Mouse (Mus musculus): Measurements from ENCODE around the gene Gucd1. TPM values are rescaled to one million over a fixed set of nuclear protein-coding genes. Genes with fewer than 3 reads are reported as not detected.
"Not testable (repeated sequence)": the region's sequence is repeated elsewhere in the genome, so short reads cannot be mapped to it uniquely, and the experiment has no call there.

The Gucd1 gene
- total and polyA plus RNA-seq, 2 experiments from 2014 or later: 12.6 to 41.2 TPM

DNA sequence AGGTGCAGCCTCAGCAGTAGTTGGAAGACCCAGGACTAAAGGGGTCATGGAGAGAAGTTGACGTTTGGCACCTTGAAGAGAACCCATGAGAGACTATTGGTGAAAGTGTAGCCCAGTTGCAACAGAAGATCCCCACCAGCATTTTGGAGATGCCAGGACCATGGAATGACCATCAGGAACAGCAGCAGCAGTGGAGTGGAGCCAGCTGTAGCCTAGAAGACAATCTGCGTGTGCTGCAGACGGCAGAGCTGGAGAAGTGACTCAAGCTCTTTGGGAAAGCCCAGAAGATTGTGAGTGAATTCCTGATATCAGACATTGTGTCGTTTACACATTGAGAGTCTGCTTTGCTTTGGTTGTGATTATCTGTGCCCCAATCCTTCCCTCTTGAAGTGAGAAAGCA lies 36.1 kb downstream of the Gucd1 start:
- no peaks in the 10 kb centered on the region for H3K4me1 ChIP-seq (ENCODE audit: insufficient read depth, low read length)
- H3K9ac ChIP-seq (replicated peaks; ENCODE audit: low read length, poor library complexity, severe bottlenecking): no peak overlapping the region
- no peak overlapping the region for H3K4me2 ChIP-seq (ENCODE audit: low read depth, low read length, poor library complexity, severe bottlenecking)
- ATAC-seq (ENCODE audit: low FRiP score) (no peak), DNase-seq (ENCODE audit: low spot score) (no peak)
- H3K36me3 ChIP-seq (ENCODE audit: insufficient read depth, low read length): no peaks in the 10 kb centered on the region
- H3K9me3 ChIP-seq (ENCODE audit: low read length): no peaks in the 10 kb centered on the region
- WGBS: 81% methylated on average over 4 of the region's 4 CpGs
- H3K27ac ChIP-seq (ENCODE audit: low read depth, low read length): no peak overlapping the region
- no peak overlapping the region for H3K4me3 ChIP-seq (ENCODE audit: low read depth, low read length)
- no peaks in the 10 kb centered on the region for H3K27me3 ChIP-seq (ENCODE audit: insufficient read depth, low read length)
- no peak for TF ChIP-seq CTCF (IDR thresholded peaks at IDR 0.05)

GRCm38 (mm10) chr10:75479955-75480354 lies 37.8 kb downstream of the Gucd1 start:
- 85% methylated on average over 2 of the region's 2 CpGs for WGBS
- TF ChIP-seq CTCF (IDR thresholded peaks at IDR 0.05): no peak
- no peak overlapping the region for H3K4me3 ChIP-seq (ENCODE audit: low read depth, low read length)

DNA sequence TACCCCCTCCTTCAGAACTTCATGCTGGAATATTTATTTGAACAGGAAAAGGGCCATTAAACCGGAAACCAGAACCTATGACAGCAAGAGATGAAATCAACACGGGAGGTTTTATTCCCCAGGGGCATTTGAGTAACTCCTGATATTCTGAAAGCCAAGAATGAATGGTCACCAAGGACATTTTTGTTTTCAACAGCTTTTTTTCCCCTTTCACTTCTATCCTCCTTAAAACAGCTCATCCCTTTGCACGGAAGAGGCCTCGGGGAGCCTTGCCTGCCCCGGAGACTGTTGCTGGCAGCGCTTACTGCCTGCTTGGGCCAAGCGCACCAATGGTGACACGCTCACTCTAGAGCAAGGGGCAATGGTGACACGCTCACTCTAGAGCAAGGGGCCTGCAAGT lies 40.7 kb downstream of the Gucd1 start:
- DNase-seq (ENCODE audit: low spot score) (no peak), ATAC-seq (ENCODE audit: low FRiP score) (no peak)
- Histone ChIP-seq H3K9ac (replicated peaks; ENCODE audit: low read length, poor library complexity, severe bottlenecking) (no peak overlapping the region), H3K4me1 (ENCODE audit: insufficient read depth, low read length) (no peaks in the 10 kb centered on the region), H3K4me3 (ENCODE audit: low read depth, low read length) (no peak overlapping the region), H3K9me3 (ENCODE audit: low read length) (no peaks in the 10 kb centered on the region), H3K27ac (ENCODE audit: low read depth, low read length) (no peak overlapping the region), H3K27me3 (ENCODE audit: insufficient read depth, low read length) (no peaks in the 10 kb centered on the region), H3K36me3 (ENCODE audit: insufficient read depth, low read length) (no peaks in the 10 kb centered on the region), H3K4me2 (ENCODE audit: low read depth, low read length, poor library complexity, severe bottlenecking) (no peak overlapping the region)
- no peak for TF ChIP-seq CTCF (IDR thresholded peaks at IDR 0.05)
- 75% methylated on average over 9 of the region's 9 CpGs for WGBS

More at GRCm38 (mm10) chr10:75479955-75480354, 37.8 kb downstream of the Gucd1 start:
- H3K27ac ChIP-seq (ENCODE audit: low read depth, low read length): no peak overlapping the region
- H3K36me3 ChIP-seq (ENCODE audit: insufficient read depth, low read length): no peaks in the 10 kb centered on the region
- H3K4me2 ChIP-seq (ENCODE audit: low read depth, low read length, poor library complexity, severe bottlenecking): no peak overlapping the region
- no peaks in the 10 kb centered on the region for H3K4me1 ChIP-seq (ENCODE audit: insufficient read depth, low read length)
- H3K9me3 ChIP-seq (ENCODE audit: low read length): no peaks in the 10 kb centered on the region
- DNase-seq (ENCODE audit: low spot score): no peak
- H3K9ac ChIP-seq (replicated peaks; ENCODE audit: low read length, poor library complexity, severe bottlenecking): no peak overlapping the region
- no peaks in the 10 kb centered on the region for H3K27me3 ChIP-seq (ENCODE audit: insufficient read depth, low read length)
- ATAC-seq (ENCODE audit: low FRiP score): no peak

DNA sequence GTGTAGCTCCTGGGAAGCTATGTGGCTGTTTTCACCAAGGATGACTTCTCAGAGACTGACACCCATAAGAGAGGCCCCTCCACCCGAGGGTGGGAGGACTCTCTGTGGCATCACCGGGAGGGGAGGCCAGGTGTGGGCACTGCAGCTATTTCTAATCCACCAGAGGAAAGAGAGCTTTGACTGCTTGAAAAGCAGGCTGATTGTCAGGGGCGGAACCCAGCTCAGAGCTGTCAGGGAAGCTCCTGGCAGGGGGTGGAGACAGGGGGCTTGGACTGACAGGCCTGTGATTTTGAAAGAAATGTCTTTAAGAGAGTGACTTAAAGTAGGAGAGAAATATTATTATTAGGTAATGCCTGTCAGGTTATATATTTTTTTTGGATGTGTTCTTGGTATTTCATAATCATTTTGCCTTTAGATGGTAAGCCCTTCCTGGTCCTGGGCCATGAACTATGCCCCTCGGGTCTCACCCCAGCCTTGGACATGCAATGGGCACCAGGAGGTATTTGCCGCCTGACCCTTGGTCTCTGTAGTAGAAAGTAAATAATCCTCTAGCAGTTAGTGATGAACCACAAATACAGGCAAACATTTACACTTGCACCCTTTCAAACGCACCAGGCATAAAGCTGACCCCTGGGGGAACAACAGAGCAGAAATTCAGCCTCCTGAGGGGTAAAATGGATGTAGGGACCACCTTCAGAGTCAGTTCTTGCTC lies 42.5 kb downstream of the Gucd1 start:
- not testable (repeated sequence) for H3K9me3 ChIP-seq (ENCODE audit: low read length); H3K4me2 ChIP-seq (ENCODE audit: low read depth, low read length, poor library complexity, severe bottlenecking); DNase-seq (ENCODE audit: low spot score); H3K27me3 ChIP-seq (ENCODE audit: insufficient read depth, low read length); H3K4me3 ChIP-seq (ENCODE audit: low read depth, low read length); ATAC-seq (ENCODE audit: low FRiP score); H3K4me1 ChIP-seq (ENCODE audit: insufficient read depth, low read length); H3K36me3 ChIP-seq (ENCODE audit: insufficient read depth, low read length); H3K9ac ChIP-seq (replicated peaks; ENCODE audit: low read length, poor library complexity, severe bottlenecking); H3K27ac ChIP-seq (ENCODE audit: low read depth, low read length)
- WGBS: 19% methylated on average over 4 of the region's 6 CpGs

- Histone ChIP-seq H3K4me3 (ENCODE audit: low read depth, low read length) (no peak overlapping the region), H3K9ac (replicated peaks; ENCODE audit: low read length, poor library complexity, severe bottlenecking) (no peak overlapping the region), H3K36me3 (ENCODE audit: insufficient read depth, low read length) (no peaks in the 10 kb centered on the region), H3K27me3 (ENCODE audit: insufficient read depth, low read length) (no peaks in the 10 kb centered on the region), H3K4me2 (ENCODE audit: low read depth, low read length, poor library complexity, severe bottlenecking) (no peak overlapping the region), H3K4me1 (ENCODE audit: insufficient read depth, low read length) (no peaks in the 10 kb centered on the region), H3K9me3 (ENCODE audit: low read length) (no peaks in the 10 kb centered on the region), H3K27ac (ENCODE audit: low read depth, low read length) (no peak overlapping the region)
- DNase-seq (ENCODE audit: low spot score) (no peak), ATAC-seq (ENCODE audit: low FRiP score) (no peak)
- TF ChIP-seq CTCF (IDR thresholded peaks at IDR 0.05): no peak
- WGBS: 38% methylated on average over 5 of the region's 5 CpGs
Observed at GRCm38 (mm10) chr10:75474571-75474970, 43.2 kb downstream of the Gucd1 start.

DNA sequence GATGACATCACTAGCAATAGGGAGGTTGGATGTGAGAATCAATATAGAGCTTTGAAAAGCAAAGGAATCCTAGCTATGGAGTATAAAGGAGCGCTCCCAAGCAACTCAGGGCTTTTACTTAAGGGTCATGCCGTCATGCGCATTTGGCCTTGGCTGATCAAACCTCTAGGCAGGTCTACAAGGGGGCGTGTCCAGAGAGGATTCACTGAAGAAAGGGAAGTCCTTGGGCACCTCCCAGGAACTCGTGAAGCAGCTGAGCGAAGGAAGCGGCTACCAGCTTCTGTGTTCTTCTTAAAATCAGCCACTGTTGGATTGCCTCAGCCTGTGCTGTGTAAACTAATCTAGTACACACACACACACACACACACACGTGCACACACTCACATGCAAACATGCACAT lies 44.4 kb downstream of the Gucd1 start:
- Histone ChIP-seq H3K4me2 (ENCODE audit: low read depth, low read length, poor library complexity, severe bottlenecking) (no peak overlapping the region), H3K27ac (ENCODE audit: low read depth, low read length) (no peak overlapping the region), H3K4me1 (ENCODE audit: insufficient read depth, low read length) (no peaks in the 10 kb centered on the region), H3K9ac (replicated peaks; ENCODE audit: low read length, poor library complexity, severe bottlenecking) (no peak overlapping the region), H3K4me3 (ENCODE audit: low read depth, low read length) (no peak overlapping the region), H3K36me3 (ENCODE audit: insufficient read depth, low read length) (no peaks in the 10 kb centered on the region), H3K9me3 (ENCODE audit: low read length) (no peaks in the 10 kb centered on the region), H3K27me3 (ENCODE audit: insufficient read depth, low read length) (no peaks in the 10 kb centered on the region)
- no peak for TF ChIP-seq CTCF (IDR thresholded peaks at IDR 0.05)
- ATAC-seq (ENCODE audit: low FRiP score): no peak
- DNase-seq (ENCODE audit: low spot score): no peak
- 73% methylated on average over 8 of the region's 8 CpGs for WGBS
